Mouse (Mus musculus): ENCODE results near the gene Tbc1d30.

DNA sequence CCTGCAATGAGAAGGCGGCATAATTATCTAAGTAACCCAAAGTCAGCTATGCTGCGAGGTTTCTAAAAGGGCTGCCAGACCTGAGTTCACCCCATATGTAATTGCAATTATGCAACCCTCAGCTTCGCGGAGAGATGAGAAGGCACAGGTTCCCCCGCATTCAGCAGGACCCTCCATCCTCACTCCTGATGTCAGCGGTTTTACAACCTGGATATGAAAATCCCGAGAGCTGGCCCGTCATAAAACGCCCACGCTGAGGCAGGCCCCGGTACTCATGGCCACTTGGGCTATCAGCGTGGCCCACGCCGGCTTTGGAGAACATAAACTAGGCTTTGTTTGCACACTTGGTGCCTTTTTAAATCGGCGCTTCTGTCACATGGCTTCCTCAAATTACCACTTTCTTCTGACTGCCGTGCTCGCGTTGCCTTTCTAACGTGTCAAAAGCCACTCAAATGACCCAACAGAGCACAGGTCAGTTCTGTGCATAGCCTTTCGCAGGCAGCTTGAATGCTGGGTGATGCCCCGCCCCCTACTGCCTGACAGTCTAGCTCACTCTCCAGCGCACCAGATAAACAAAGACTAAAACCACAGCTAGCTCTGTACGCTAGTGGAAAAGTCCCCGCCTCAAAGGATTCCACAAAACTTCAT lies 53.9 kb downstream of the Tbc1d30 start:
- no peak for TF ChIP-seq CTCF (IDR thresholded peaks at IDR 0.05; ENCODE audit: extremely low read depth, insufficient read depth, insufficient read length, insufficient replicate concordance)
- TF ChIP-seq POLR2A (IDR thresholded peaks at IDR 0.05; ENCODE audit: low read depth, low read length) = no peak
